ENCODE assay signal across 9 mouse cellular contexts in the genomic region with DNA sequence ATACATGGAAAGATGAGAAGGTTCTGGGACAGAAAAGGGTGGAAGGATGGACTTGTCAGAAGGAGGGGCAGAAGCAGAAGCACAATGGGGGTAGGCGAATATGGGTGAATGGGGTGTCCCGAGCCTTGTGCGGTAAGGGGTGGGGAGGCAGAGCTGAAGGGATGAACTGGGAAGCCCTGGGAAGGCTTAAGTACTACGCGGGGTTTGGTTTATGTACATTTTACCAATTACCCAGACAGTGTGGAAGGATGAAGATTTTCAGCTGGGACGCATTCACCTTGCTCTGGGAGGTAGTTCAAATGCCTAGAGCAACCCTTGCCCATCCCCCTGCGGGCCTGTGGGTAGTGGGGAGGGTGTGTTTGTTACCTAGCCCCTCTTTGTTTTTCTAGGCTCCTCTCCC. TPM values are rescaled to one million over a fixed set of nuclear protein-coding genes. Genes with fewer than 3 reads are reported as not detected.
DNase-seq lines count a peak whose midpoint lies in the region; ATAC-seq and TF ChIP-seq lines count a peak whose summit lies in the region.
"Had no signal": no experiment of that assay in that cellular context is flagged by ENCODE, and none has a peak within 500 bp of the region (broad histone marks: within the 10 kb centered on the region; RNA-seq: fewer than 3 reads in every experiment).

No protein-coding gene starts in this region.

- TF ChIP-seq CTCF in lung, embryonic 14.5 days (IDR thresholded peaks at IDR 0.05; ENCODE audit: low read depth): no peak
- no peak for TF ChIP-seq CTCF in embryonic fibroblast, embryonic 13.5 days (IDR thresholded peaks at IDR 0.05; ENCODE audit: borderline replicate concordance, insufficient read depth, low read length)

- H3K4me3 ChIP-seq in lung, embryonic 14.5 days (ENCODE audit: low read depth, low read length): peak overlapping the region; percentile 81
- peak overlapping the region; percentile 52 for H3K4me3 ChIP-seq in embryonic fibroblast, embryonic 13.5 days (ENCODE audit: insufficient read depth, low read length)
- H3K4me3 ChIP-seq in intestine, embryonic 15.5 days (replicated peaks): peak overlapping the region; percentile 56
- H3K4me3 ChIP-seq in neural tube, embryonic 13.5 days: peak overlapping the region; percentile 68

- peak overlapping the region; percentile 89 for H3K9ac ChIP-seq in lung, embryonic 14.5 days
- H3K9ac ChIP-seq in intestine, embryonic 15.5 days: peak overlapping the region; percentile 66
- peak overlapping the region; percentile 81 for H3K9ac ChIP-seq in neural tube, embryonic 13.5 days

- ATAC-seq in lung, embryonic 14.5 days (ENCODE audit: insufficient read depth): 0 out of 2 replicates have a peak, but pooled peaks have one; percentile 0
- peak; percentile 5; the same call in 1 of the 2 replicates for ATAC-seq in intestine, embryonic 15.5 days
- 0 out of 2 replicates have a peak, but pooled peaks have one; percentile 15 for ATAC-seq in neural tube, embryonic 13.5 days (ENCODE audit: low read depth)

- peaks cover 26% of the 10 kb centered on the region for H3K36me3 ChIP-seq in lung, embryonic 14.5 days (ENCODE audit: insufficient read depth)
- peaks cover 8% of the 10 kb centered on the region for H3K36me3 ChIP-seq in intestine, embryonic 15.5 days
- H3K36me3 ChIP-seq in neural tube, embryonic 13.5 days: peaks cover 23% of the 10 kb centered on the region

- H3K4me1 ChIP-seq in lung, embryonic 14.5 days (ENCODE audit: insufficient read depth): peaks cover 12% of the 10 kb centered on the region
- H3K4me1 ChIP-seq in embryonic fibroblast, embryonic 13.5 days (ENCODE audit: control insufficient read depth, insufficient read depth, low read length): peaks cover 5% of the 10 kb centered on the region; the same call in 1 of the 2 replicates
- peaks cover 22% of the 10 kb centered on the region for H3K4me1 ChIP-seq in intestine, embryonic 15.5 days (replicated peaks)
- peaks cover 26% of the 10 kb centered on the region for H3K4me1 ChIP-seq in neural tube, embryonic 13.5 days (replicated peaks)

- WGBS in lung, embryonic 14.5 days: 34% methylated on average over 7 of the region's 7 CpGs
- 31% methylated on average over 7 of the region's 7 CpGs for WGBS in intestine, embryonic 15.5 days
- WGBS in neural tube, embryonic 13.5 days: 28% methylated on average over 7 of the region's 7 CpGs

- DNase-seq in lung, embryonic 14.5 days: no peak
- DNase-seq in lung, postnatal 36 days: no peak
- DNase-seq in ovary, postnatal 14 days (ENCODE audit: low spot score): no peak
- DNase-seq in gastrocnemius, adult 18-20 months (ENCODE audit: low spot score): no peak
- no peak for DNase-seq in adrenal gland, adult (ENCODE audit: inconsistent age in 2 of 2, low spot score in 1 of 2)

- no peaks in the 10 kb centered on the region; the same call in 1 of the 2 replicates for H3K27me3 ChIP-seq in lung, embryonic 14.5 days (ENCODE audit: insufficient read depth, low read length)
- H3K27me3 ChIP-seq in intestine, embryonic 15.5 days (replicated peaks): no peaks in the 10 kb centered on the region; the same call in 1 of the 2 replicates
- peaks cover 20% of the 10 kb centered on the region for H3K27me3 ChIP-seq in neural tube, embryonic 13.5 days

- 0 out of 2 replicates have a peak overlapping the region, but pooled peaks have one; percentile 42 for H3K27ac ChIP-seq in lung, embryonic 14.5 days (ENCODE audit: low read depth)
- no peak overlapping the region for H3K27ac ChIP-seq in embryonic fibroblast, embryonic 13.5 days (ENCODE audit: insufficient read depth, low read length)
- H3K27ac ChIP-seq in intestine, embryonic 15.5 days: no peak overlapping the region
- peak overlapping the region; percentile 59; the same call in 1 of the 2 replicates for H3K27ac ChIP-seq in neural tube, embryonic 13.5 days (replicated peaks)

- H3K9me3 ChIP-seq in lung, embryonic 14.5 days (ENCODE audit: low read depth, low read length): no peaks in the 10 kb centered on the region
- no peaks in the 10 kb centered on the region for H3K9me3 ChIP-seq in intestine, embryonic 15.5 days
- H3K9me3 ChIP-seq in neural tube, embryonic 13.5 days: no peaks in the 10 kb centered on the region

- H3K4me2 ChIP-seq in lung, embryonic 14.5 days: peak overlapping the region; percentile 99
- H3K4me2 ChIP-seq in intestine, embryonic 15.5 days (replicated peaks): peak overlapping the region; percentile 91
- H3K4me2 ChIP-seq in neural tube, embryonic 13.5 days: peak overlapping the region; percentile 97

- no peak for TF ChIP-seq POLR2A in embryonic fibroblast, embryonic 13.5 days (IDR thresholded peaks at IDR 0.05; ENCODE audit: low read depth, low read length)

RNA-seq across cellular contexts. Expression of a gene that starts 0.7 kb away (rescaled TPM):
- 42.1 and 47.4 TPM in 2 replicates for polyA plus RNA-seq in lung, embryonic 14.5 days (2014; fragmentation: Nextera tagmentation; extraction: Ambion mirVana)
- polyA plus RNA-seq in embryonic fibroblast, embryonic 13.5 days (2011; ENCODE audit: insufficient read length, low read depth, missing spikeins): 25.5 and 32.3 TPM in 2 replicates
- 29.3 and 30.5 TPM in 2 replicates for polyA plus RNA-seq in intestine, embryonic 15.5 days (2015; fragmentation: Nextera tagmentation; extraction: Ambion mirVana)
- 23.5 and 24.9 TPM in 2 replicates for polyA plus RNA-seq in neural tube, embryonic 13.5 days (2015; fragmentation: Nextera tagmentation; extraction: Ambion mirVana)
- total RNA-seq in gastrocnemius, adult 18-20 months (2021): 1 to 10 TPM; 2.6 to 2.8 TPM

RNA-seq across cellular contexts. Expression of a gene that starts 10.3 kb away (rescaled TPM):
- polyA plus RNA-seq in lung, embryonic 14.5 days (2014; fragmentation: Nextera tagmentation; extraction: Ambion mirVana): 960 and 994 TPM in 2 replicates
- polyA plus RNA-seq in embryonic fibroblast, embryonic 13.5 days (2011; ENCODE audit: insufficient read length, low read depth, missing spikeins): 327 and 340 TPM in 2 replicates
- polyA plus RNA-seq in intestine, embryonic 15.5 days (2015; fragmentation: Nextera tagmentation; extraction: Ambion mirVana): 757 and 779 TPM in 2 replicates
- 683 and 709 TPM in 2 replicates for polyA plus RNA-seq in neural tube, embryonic 13.5 days (2015; fragmentation: Nextera tagmentation; extraction: Ambion mirVana)
- total RNA-seq in gastrocnemius, adult 18-20 months (2021): 100 to 1,000 TPM; 200 to 201 TPM

RNA-seq across cellular contexts. Expression of a gene that starts 11.1 kb away (rescaled TPM):
- 1.8 and 2.4 TPM in 2 replicates for polyA plus RNA-seq in lung, embryonic 14.5 days (2014; fragmentation: Nextera tagmentation; extraction: Ambion mirVana)
- 0.25 and 0.42 TPM in 2 replicates for polyA plus RNA-seq in embryonic fibroblast, embryonic 13.5 days (2011; ENCODE audit: insufficient read length, low read depth, missing spikeins)
- 3.5 TPM in 2 replicates for polyA plus RNA-seq in intestine, embryonic 15.5 days (2015; fragmentation: Nextera tagmentation; extraction: Ambion mirVana)
- polyA plus RNA-seq in neural tube, embryonic 13.5 days (2015; fragmentation: Nextera tagmentation; extraction: Ambion mirVana): 0.80 and 0.88 TPM in 2 replicates
- total RNA-seq in gastrocnemius, adult 18-20 months (2021): 1 to 10 TPM; 5.5 to 5.9 TPM

RNA-seq across cellular contexts. Expression of a gene that starts 11.9 kb away (rescaled TPM):
- 4.4 and 5.0 TPM in 2 replicates for polyA plus RNA-seq in lung, embryonic 14.5 days (2014; fragmentation: Nextera tagmentation; extraction: Ambion mirVana)
- polyA plus RNA-seq in embryonic fibroblast, embryonic 13.5 days (2011; ENCODE audit: insufficient read length, low read depth, missing spikeins): 15.2 and 16.8 TPM in 2 replicates
- polyA plus RNA-seq in intestine, embryonic 15.5 days (2015; fragmentation: Nextera tagmentation; extraction: Ambion mirVana): 5.7 and 5.9 TPM in 2 replicates
- 0.67 and 0.79 TPM in 2 replicates for polyA plus RNA-seq in neural tube, embryonic 13.5 days (2015; fragmentation: Nextera tagmentation; extraction: Ambion mirVana)
- total RNA-seq in gastrocnemius, adult 18-20 months (2021): under 1 TPM; 0.34 to 0.47 TPM

RNA-seq across cellular contexts. Expression of a gene that starts 12.0 kb away (rescaled TPM):
- polyA plus RNA-seq in lung, embryonic 14.5 days (2014; fragmentation: Nextera tagmentation; extraction: Ambion mirVana): not detected in 2 replicates
- not detected in 2 replicates for polyA plus RNA-seq in embryonic fibroblast, embryonic 13.5 days (2011; ENCODE audit: insufficient read length, low read depth, missing spikeins)
- polyA plus RNA-seq in intestine, embryonic 15.5 days (2015; fragmentation: Nextera tagmentation; extraction: Ambion mirVana): not detected in 2 replicates
- polyA plus RNA-seq in neural tube, embryonic 13.5 days (2015; fragmentation: Nextera tagmentation; extraction: Ambion mirVana): not detected in 2 replicates
- total RNA-seq in gastrocnemius, adult 18-20 months (2021): not detected
- total RNA-seq: layer of hippocampus, adult 18-20 months had no signal

Comparison
In these comparisons a context has a peak if more than half of its experiments do, and no peak if none do; other contexts are left out.
1. H3K27ac ChIP-seq: peak in lung, embryonic 14.5 days (single experiment) and neural tube, embryonic 13.5 days (single experiment); none in embryonic fibroblast, embryonic 13.5 days (single experiment) and intestine, embryonic 15.5 days (single experiment).
2. Peak in every context shown above with its lines, with median percentiles within 50 percentile points of each other: ATAC-seq, H3K4me2 ChIP-seq, H3K4me3 ChIP-seq and H3K9ac ChIP-seq.